Mouse (Mus musculus): Measurements from ENCODE around the gene Ubtd2. TPM values are rescaled to one million over a fixed set of nuclear protein-coding genes. Genes with fewer than 3 reads are reported as not detected.

Gene Ubtd2
- polyA plus RNA-seq, 1 experiment from 2014 or later: 27.1 TPM

DNA sequence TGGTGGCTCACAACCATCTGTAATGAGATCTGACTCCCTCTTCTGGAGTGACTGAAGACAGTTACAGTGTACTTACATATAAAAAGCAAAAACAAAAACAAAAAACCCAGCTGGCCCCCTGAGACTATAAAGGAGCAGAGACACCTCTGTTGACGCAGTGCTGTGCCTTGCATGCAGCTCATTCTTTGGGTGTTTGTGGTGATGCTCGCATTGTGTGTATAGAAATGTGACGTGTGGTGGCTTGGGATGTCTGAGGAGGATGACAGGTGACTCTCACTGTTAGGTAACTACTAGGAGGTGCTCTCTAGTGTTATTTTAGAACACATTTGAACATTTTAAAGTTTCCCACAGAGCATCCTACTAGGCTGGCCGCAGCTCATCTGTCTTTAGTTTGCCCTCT is 80.5 kb downstream of the Ubtd2 start:
- Histone ChIP-seq H3K4me3 (ENCODE audit: low read length) (no peak overlapping the region), H3K4me2 (ENCODE audit: low read depth, low read length) (no peak overlapping the region), H3K27ac (ENCODE audit: low read length) (no peak overlapping the region), H3K9ac (ENCODE audit: low read length) (no peak overlapping the region), H3K27me3 (ENCODE audit: control insufficient read depth, insufficient read depth, low read length) (no peaks in the 10 kb centered on the region; the same call in 1 of the 2 replicates), H3K36me3 (ENCODE audit: control insufficient read depth, insufficient read depth) (no peaks in the 10 kb centered on the region), H3K4me1 (ENCODE audit: control insufficient read depth, insufficient read depth, low read length) (peaks cover 24% of the 10 kb centered on the region), H3K9me3 (replicated peaks; ENCODE audit: control insufficient read depth, low read length) (no peaks in the 10 kb centered on the region)
- 91% methylated on average over 4 of the region's 4 CpGs for WGBS
- ATAC-seq (replicated peaks; ENCODE audit: extremely low read depth, insufficient read depth, low FRiP score): no peak

DNA sequence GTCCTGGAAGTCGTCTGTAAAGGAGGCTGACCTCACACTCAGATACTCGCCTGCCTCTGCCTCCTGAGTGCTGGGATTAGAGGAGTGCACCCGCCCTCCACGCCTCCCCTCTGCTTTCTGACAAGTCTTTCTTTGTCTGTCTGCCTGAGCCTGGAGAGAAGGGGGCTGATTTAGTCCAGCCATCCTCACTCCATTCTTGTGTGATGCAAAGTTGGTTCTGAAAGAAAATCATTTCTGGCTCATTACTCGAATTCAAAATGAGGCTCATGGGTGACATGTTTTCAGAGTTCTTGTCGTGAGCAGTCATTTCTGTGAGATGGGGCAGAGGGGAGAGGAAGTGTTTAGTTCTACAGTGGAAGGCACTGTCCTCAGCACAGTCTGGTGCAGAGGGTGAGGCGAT is 81.8 kb downstream of the Ubtd2 start:
- no peak for ATAC-seq (replicated peaks; ENCODE audit: extremely low read depth, insufficient read depth, low FRiP score)
- Histone ChIP-seq H3K9ac (ENCODE audit: low read length) (no peak overlapping the region), H3K4me3 (ENCODE audit: low read length) (no peak overlapping the region), H3K36me3 (ENCODE audit: control insufficient read depth, insufficient read depth) (no peaks in the 10 kb centered on the region), H3K4me1 (ENCODE audit: control insufficient read depth, insufficient read depth, low read length) (peaks cover 21% of the 10 kb centered on the region), H3K27me3 (ENCODE audit: control insufficient read depth, insufficient read depth, low read length) (no peaks in the 10 kb centered on the region; the same call in 1 of the 2 replicates), H3K4me2 (ENCODE audit: low read depth, low read length) (no peak overlapping the region), H3K9me3 (replicated peaks; ENCODE audit: control insufficient read depth, low read length) (no peaks in the 10 kb centered on the region), H3K27ac (ENCODE audit: low read length) (no peak overlapping the region)
- 65% methylated on average over 7 of the region's 7 CpGs for WGBS

DNA sequence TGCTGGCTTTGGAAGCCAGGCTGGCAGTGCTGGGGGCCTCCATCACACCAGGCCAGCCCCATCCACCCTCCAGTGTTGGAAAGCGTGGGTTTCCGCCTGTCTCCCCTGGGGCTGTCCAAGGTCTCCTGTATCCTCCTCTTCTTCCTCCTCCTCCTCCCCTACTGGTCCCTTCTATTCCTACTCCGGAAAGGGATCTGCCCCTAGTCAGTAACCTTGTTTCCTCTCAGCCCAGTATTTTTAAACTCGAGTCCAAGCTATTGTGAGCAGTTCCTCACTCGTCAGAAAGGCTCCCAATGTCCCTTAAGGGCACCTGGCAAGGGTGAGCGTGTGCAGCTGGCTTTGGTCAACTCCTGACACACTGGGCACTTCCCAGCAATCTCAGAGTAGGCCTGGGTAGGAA is 83.3 kb downstream of the Ubtd2 start:
- no peak overlapping the region for H3K9ac ChIP-seq (ENCODE audit: low read length)
- H3K27me3 ChIP-seq (ENCODE audit: control insufficient read depth, insufficient read depth, low read length): no peaks in the 10 kb centered on the region; the same call in 1 of the 2 replicates
- no peak overlapping the region for H3K4me3 ChIP-seq (ENCODE audit: low read length)
- peak overlapping the region; percentile 6; the same call in 1 of the 2 replicates for H3K4me2 ChIP-seq (ENCODE audit: low read depth, low read length)
- no peaks in the 10 kb centered on the region for H3K9me3 ChIP-seq (replicated peaks; ENCODE audit: control insufficient read depth, low read length)
- WGBS: 58% methylated on average over 6 of the region's 6 CpGs
- no peaks in the 10 kb centered on the region for H3K36me3 ChIP-seq (ENCODE audit: control insufficient read depth, insufficient read depth)
- 0 out of 2 replicates have a peak, but pooled peaks have one; percentile 12 for ATAC-seq (replicated peaks; ENCODE audit: extremely low read depth, insufficient read depth, low FRiP score)
- H3K4me1 ChIP-seq (ENCODE audit: control insufficient read depth, insufficient read depth, low read length): peaks cover 23% of the 10 kb centered on the region
- H3K27ac ChIP-seq (ENCODE audit: low read length): peak overlapping the region; percentile 68

DNA sequence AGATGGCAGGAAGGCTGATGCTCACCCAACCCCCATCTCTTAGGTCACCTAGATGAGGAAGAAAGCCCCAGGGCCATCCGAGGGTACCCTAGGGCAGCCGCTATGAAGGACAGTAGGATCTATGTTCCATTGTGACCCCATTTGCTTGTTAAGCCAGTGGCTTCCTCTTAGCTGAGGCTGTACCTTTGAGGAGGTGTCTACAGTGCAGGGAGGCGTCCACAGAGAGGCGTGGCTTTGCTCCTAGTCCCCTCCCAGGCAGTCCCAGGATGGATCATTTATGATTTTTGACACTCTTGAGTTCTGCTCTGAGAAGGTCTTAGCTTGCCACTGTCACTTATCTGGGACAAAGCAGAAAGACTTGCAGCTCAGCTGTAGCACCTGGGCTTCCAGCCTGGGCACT is 83.7 kb downstream of the Ubtd2 start:
- Histone ChIP-seq H3K4me3 (ENCODE audit: low read length) (no peak overlapping the region), H3K9ac (ENCODE audit: low read length) (no peak overlapping the region), H3K27me3 (ENCODE audit: control insufficient read depth, insufficient read depth, low read length) (no peaks in the 10 kb centered on the region; the same call in 1 of the 2 replicates), H3K27ac (ENCODE audit: low read length) (peak overlapping the region; percentile 68), H3K9me3 (replicated peaks; ENCODE audit: control insufficient read depth, low read length) (no peaks in the 10 kb centered on the region), H3K4me1 (ENCODE audit: control insufficient read depth, insufficient read depth, low read length) (peaks cover 22% of the 10 kb centered on the region), H3K36me3 (ENCODE audit: control insufficient read depth, insufficient read depth) (no peaks in the 10 kb centered on the region), H3K4me2 (ENCODE audit: low read depth, low read length) (peak overlapping the region; percentile 6; the same call in 1 of the 2 replicates)
- WGBS: 80% methylated on average over 4 of the region's 4 CpGs
- no peak for ATAC-seq (replicated peaks; ENCODE audit: extremely low read depth, insufficient read depth, low FRiP score)

DNA sequence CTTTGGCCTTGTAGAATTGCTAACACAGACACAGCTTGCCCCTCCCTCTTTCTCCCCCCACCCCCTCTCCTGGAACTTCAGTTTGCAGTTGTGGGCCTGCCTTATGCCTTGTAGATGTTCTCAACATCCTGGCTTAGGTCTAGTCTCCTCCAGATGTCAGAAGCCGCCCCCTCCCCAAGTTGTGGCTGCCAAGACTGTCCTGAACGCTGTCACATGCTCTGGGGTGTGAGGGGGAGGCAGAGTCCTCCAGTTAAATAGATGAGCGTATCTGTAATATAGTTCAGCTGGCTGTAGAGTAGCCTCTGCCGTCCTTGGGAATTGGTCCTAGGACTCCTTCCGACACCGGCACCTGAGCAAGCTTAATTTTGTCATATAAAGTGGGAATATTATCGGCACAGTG is 84.5 kb downstream of the Ubtd2 start:
- H3K9ac ChIP-seq (ENCODE audit: low read length): no peak overlapping the region
- H3K9me3 ChIP-seq (replicated peaks; ENCODE audit: control insufficient read depth, low read length): no peaks in the 10 kb centered on the region
- no peak overlapping the region for H3K4me3 ChIP-seq (ENCODE audit: low read length)
- no peaks in the 10 kb centered on the region for H3K36me3 ChIP-seq (ENCODE audit: control insufficient read depth, insufficient read depth)
- no peak for ATAC-seq (replicated peaks; ENCODE audit: extremely low read depth, insufficient read depth, low FRiP score)
- H3K27ac ChIP-seq (ENCODE audit: low read length): no peak overlapping the region
- no peaks in the 10 kb centered on the region for H3K27me3 ChIP-seq (ENCODE audit: control insufficient read depth, insufficient read depth, low read length)
- no peak overlapping the region for H3K4me2 ChIP-seq (ENCODE audit: low read depth, low read length)
- 63% methylated on average over 7 of the region's 7 CpGs for WGBS
- peaks cover 17% of the 10 kb centered on the region for H3K4me1 ChIP-seq (ENCODE audit: control insufficient read depth, insufficient read depth, low read length)

DNA sequence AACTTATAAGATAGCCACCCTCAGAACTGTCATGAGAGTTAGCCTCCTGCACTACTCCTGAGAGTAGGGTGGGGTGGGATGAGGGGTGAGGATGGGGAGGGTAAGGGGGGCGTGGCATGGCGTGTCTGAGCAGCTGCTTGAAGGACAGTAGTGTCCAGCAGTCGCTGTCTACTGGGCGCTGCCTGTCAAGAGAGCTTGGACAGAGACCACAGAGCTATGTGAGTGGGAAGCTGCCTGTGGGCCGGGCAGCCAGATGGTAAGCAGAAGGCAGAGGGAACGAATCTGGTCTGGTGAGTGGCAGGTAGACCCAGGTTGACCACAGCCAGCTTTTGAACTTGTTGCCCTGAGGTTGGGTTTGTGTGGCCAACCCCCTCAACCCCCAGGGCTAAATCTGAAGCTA is 85.3 kb downstream of the Ubtd2 start:
- Histone ChIP-seq H3K9me3 (replicated peaks; ENCODE audit: control insufficient read depth, low read length) (no peaks in the 10 kb centered on the region), H3K4me3 (ENCODE audit: low read length) (no peak overlapping the region), H3K9ac (ENCODE audit: low read length) (no peak overlapping the region), H3K4me2 (ENCODE audit: low read depth, low read length) (no peak overlapping the region), H3K27me3 (ENCODE audit: control insufficient read depth, insufficient read depth, low read length) (no peaks in the 10 kb centered on the region), H3K36me3 (ENCODE audit: control insufficient read depth, insufficient read depth) (no peaks in the 10 kb centered on the region), H3K4me1 (ENCODE audit: control insufficient read depth, insufficient read depth, low read length) (peaks cover 15% of the 10 kb centered on the region), H3K27ac (ENCODE audit: low read length) (no peak overlapping the region)
- WGBS: 66% methylated on average over 6 of the region's 6 CpGs
- no peak for ATAC-seq (replicated peaks; ENCODE audit: extremely low read depth, insufficient read depth, low FRiP score)

DNA sequence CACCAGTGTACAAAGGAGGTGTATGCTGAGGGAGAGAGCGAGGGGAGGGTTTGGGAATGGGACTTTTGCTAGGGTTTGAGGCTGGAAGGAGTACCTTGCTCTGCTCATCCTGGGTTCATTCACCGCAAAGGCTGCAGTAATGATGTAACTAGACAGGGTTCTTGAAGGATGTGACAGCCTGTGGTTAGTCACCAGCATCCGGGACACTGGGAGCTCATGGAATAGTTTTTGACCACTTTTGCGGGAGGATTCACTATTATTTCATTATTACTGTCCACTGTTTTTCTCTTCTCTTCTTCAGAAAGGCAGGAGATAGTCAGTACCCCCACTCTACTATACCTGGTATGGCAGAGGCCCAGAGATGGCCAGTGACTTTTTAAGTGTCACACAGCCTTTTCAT is 87.0 kb downstream of the Ubtd2 start:
- WGBS: 84% methylated on average over 4 of the region's 4 CpGs
- Histone ChIP-seq H3K4me1 (ENCODE audit: control insufficient read depth, insufficient read depth, low read length) (peaks cover 15% of the 10 kb centered on the region), H3K4me3 (ENCODE audit: low read length) (no peak overlapping the region), H3K4me2 (ENCODE audit: low read depth, low read length) (no peak overlapping the region), H3K27ac (ENCODE audit: low read length) (peak overlapping the region; percentile 71), H3K9ac (ENCODE audit: low read length) (no peak overlapping the region), H3K27me3 (ENCODE audit: control insufficient read depth, insufficient read depth, low read length) (no peaks in the 10 kb centered on the region), H3K36me3 (ENCODE audit: control insufficient read depth, insufficient read depth) (no peaks in the 10 kb centered on the region), H3K9me3 (replicated peaks; ENCODE audit: control insufficient read depth, low read length) (no peaks in the 10 kb centered on the region)
- ATAC-seq (replicated peaks; ENCODE audit: extremely low read depth, insufficient read depth, low FRiP score): no peak

DNA sequence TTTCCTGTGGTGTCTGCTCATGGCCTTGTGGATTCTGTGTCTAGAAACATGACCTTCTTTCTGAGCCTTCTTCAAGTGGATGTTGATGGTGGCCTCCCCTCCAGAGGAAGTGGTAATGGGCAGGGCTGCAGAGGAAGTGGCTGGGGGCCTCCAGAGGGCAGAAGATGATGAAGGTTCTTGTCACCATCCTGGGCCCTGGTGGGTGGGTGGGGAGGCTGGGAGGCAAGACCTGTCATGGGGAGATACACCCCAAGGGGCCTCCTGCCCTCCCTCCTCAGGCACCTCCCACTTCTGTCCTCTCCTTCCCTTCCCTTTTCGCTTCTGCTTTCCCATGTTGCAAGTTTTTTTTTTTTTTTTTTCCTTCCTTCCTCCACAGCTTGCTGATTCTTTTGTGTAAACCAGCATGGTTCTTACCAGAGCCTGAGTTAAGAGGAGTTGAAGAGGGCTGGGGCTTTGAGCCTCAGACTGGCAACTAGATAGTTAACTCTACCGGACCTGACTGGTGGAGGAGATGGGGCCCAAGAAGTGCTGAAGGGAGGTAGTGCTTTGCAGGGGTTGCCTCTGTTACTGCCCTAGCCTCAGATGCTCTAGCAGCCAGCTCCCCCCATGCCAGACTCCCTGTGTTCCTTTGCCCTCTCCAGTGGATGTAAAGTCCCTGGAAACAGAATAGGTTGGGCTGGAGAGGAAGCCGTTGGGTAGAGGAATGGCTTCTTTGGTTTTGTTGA is 87.7 kb downstream of the Ubtd2 start:
- H3K27me3 ChIP-seq (ENCODE audit: control insufficient read depth, insufficient read depth, low read length): no peaks in the 10 kb centered on the region
- H3K27ac ChIP-seq (ENCODE audit: low read length): peak overlapping the region; percentile 71
- 28% methylated on average over 3 of the region's 3 CpGs for whole genome bisulfite sequencing
- H3K4me1 ChIP-seq (ENCODE audit: control insufficient read depth, insufficient read depth, low read length): peaks cover 12% of the 10 kb centered on the region
- no peaks in the 10 kb centered on the region for H3K36me3 ChIP-seq (ENCODE audit: control insufficient read depth, insufficient read depth)
- H3K9me3 ChIP-seq (replicated peaks; ENCODE audit: control insufficient read depth, low read length): no peaks in the 10 kb centered on the region
- H3K4me3 ChIP-seq (ENCODE audit: low read length): no peak overlapping the region
- ATAC-seq (replicated peaks; ENCODE audit: extremely low read depth, insufficient read depth, low FRiP score): peak; percentile 50; the same call in 1 of the 2 replicates
- no peak overlapping the region for H3K9ac ChIP-seq (ENCODE audit: low read length)
- H3K4me2 ChIP-seq (ENCODE audit: low read depth, low read length): peak overlapping the region; percentile 23; the same call in 1 of the 2 replicates

DNA sequence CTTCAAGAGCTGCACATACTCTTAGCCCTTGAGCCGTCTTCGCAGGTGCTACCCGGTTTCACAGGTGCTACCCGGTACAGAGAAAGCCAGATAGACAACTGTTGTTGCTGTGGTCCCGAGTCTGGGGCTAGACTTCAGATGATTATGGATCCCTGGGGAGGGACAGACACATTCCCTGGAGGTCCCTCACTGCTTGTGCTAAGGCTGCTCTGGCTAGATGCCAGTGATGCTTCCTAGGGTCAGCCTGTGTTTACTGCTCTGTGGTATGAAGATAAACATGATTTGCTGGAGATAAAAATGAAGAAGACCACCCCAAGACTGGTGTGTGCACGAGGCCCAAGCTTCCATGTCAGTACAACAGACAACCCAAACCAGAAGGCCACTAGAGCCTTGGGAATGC is 88.9 kb downstream of the Ubtd2 start:
- H3K9ac ChIP-seq (ENCODE audit: low read length): no peak overlapping the region
- no peak overlapping the region for H3K4me2 ChIP-seq (ENCODE audit: low read depth, low read length)
- no peak overlapping the region for H3K27ac ChIP-seq (ENCODE audit: low read length)
- no peaks in the 10 kb centered on the region for H3K9me3 ChIP-seq (replicated peaks; ENCODE audit: control insufficient read depth, low read length)
- H3K27me3 ChIP-seq (ENCODE audit: control insufficient read depth, insufficient read depth, low read length): no peaks in the 10 kb centered on the region
- ATAC-seq (replicated peaks; ENCODE audit: extremely low read depth, insufficient read depth, low FRiP score): no peak
- no peaks in the 10 kb centered on the region for H3K36me3 ChIP-seq (ENCODE audit: control insufficient read depth, insufficient read depth)
- peaks cover 11% of the 10 kb centered on the region for H3K4me1 ChIP-seq (ENCODE audit: control insufficient read depth, insufficient read depth, low read length)
- H3K4me3 ChIP-seq (ENCODE audit: low read length): no peak overlapping the region
- 78% methylated on average over 6 of the region's 6 CpGs for WGBS
